Comparison of ENCODE assay signal across 14 mouse cellular contexts in the genomic region with DNA sequence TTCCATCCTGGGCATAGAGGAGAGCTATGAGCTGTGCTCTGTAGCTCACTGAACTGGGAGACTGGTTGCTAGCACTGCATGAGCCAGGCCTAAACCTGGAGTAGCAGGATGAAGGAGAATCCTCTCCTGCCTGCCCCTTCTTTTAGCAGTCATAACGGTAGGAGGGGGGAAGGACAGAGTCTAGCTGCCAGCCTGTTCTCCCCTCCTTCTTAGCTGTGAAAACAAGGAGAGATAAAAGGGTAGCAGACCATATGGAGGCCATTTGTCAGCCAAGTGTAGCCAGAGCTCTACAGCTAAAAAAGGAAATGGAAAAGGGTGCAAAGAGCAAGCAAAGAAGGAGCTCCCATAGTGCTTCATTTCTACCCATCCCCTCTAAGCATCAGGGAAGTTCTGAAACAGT.
A peak's percentile ranks its signal among the peaks of the same experiment; 100 is the strongest.
DNase-seq lines count a peak whose midpoint lies in the region; ATAC-seq and TF ChIP-seq lines count a peak whose summit lies in the region.
"Had no signal": no experiment of that assay in that cellular context is flagged by ENCODE, and none has a peak within 500 bp of the region (broad histone marks: within the 10 kb centered on the region; RNA-seq: fewer than 3 reads in every experiment).

No protein-coding gene starts in this region.

- H3K4me3 ChIP-seq in heart, adult 2 months: no peak overlapping the region
- peak overlapping the region; percentile 30 for H3K4me3 ChIP-seq in megakaryocyte, embryonic 14.5 days (replicated peaks)
- H3K4me3 ChIP-seq in heart, postnatal 0 days (ENCODE audit: low read depth, low read length): no peak overlapping the region
- H3K4me3 ChIP-seq: embryonic facial prominence, embryonic 12.5 days; limb, embryonic 12.5 days had no signal

- H3K36me3 ChIP-seq in heart, adult 2 months (ENCODE audit: control insufficient read depth, insufficient read depth, low read length): peaks cover 43% of the 10 kb centered on the region
- H3K36me3 ChIP-seq in megakaryocyte, embryonic 14.5 days (replicated peaks; ENCODE audit: low read length): peaks cover 56% of the 10 kb centered on the region
- H3K36me3 ChIP-seq in heart, postnatal 0 days (replicated peaks; ENCODE audit: control insufficient read depth, insufficient read depth, low read length): peaks cover 3% of the 10 kb centered on the region; the same call in 1 of the 2 replicates

- peak overlapping the region; percentile 51; the same call in 1 of the 2 replicates for H3K27ac ChIP-seq in heart, adult 2 months
- H3K27ac ChIP-seq in heart, postnatal 0 days (ENCODE audit: low read depth): peak overlapping the region; percentile 54
- H3K27ac ChIP-seq: embryonic facial prominence, embryonic 12.5 days; limb, embryonic 12.5 days had no signal

- TF ChIP-seq EP300 in heart, adult 2 months (IDR thresholded peaks at IDR 0.05; ENCODE audit: insufficient read depth, low read depth, low read length): no peak
- no peak for TF ChIP-seq EP300 in heart, postnatal 0 days (IDR thresholded peaks at IDR 0.05; ENCODE audit: low read depth)

- no peak for TF ChIP-seq CTCF in heart, adult 2 months (IDR thresholded peaks at IDR 0.05)
- no peak for TF ChIP-seq CTCF in heart, postnatal 0 days (IDR thresholded peaks at IDR 0.05; ENCODE audit: low read depth)

- DNase-seq in heart, adult 2 months: no peak
- DNase-seq in heart, adult 9 months (ENCODE audit: low spot score in 2 of 2): no peak
- DNase-seq in cerebellum, adult 9-11 months: peak; percentile 88
- DNase-seq in heart, postnatal 0 days (ENCODE audit: low spot score): no peak
- DNase-seq in MN1 (ENCODE audit: low spot score): no peak
- DNase-seq in urinary bladder, postnatal 4 days (ENCODE audit: low spot score in 2 of 2): no peak
- DNase-seq: adrenal gland, postnatal 25 days had no signal

- peaks cover 6% of the 10 kb centered on the region for H3K79me2 ChIP-seq in heart, adult 2 months (replicated peaks; ENCODE audit: control insufficient read depth, insufficient read depth, low read length)

- no peaks in the 10 kb centered on the region for H3K27me3 ChIP-seq in heart, adult 2 months (ENCODE audit: control insufficient read depth, insufficient read depth, low read length)
- H3K27me3 ChIP-seq in megakaryocyte, embryonic 14.5 days (replicated peaks): no peaks in the 10 kb centered on the region
- no peaks in the 10 kb centered on the region for H3K27me3 ChIP-seq in heart, postnatal 0 days (ENCODE audit: control insufficient read depth, insufficient read depth, low read length)
- H3K27me3 ChIP-seq: embryonic facial prominence, embryonic 12.5 days; limb, embryonic 12.5 days; Patski had no signal

- 15% methylated on average over 1 of the region's 1 CpGs for WGBS in heart, adult 2 months
- 7% methylated on average over 1 of the region's 1 CpGs for WGBS in heart, postnatal 0 days

- no peak overlapping the region for H3K4me2 ChIP-seq in heart, postnatal 0 days (ENCODE audit: low read depth, low read length)
- H3K4me2 ChIP-seq: embryonic facial prominence, embryonic 12.5 days; limb, embryonic 12.5 days had no signal

- no peak for TF ChIP-seq POLR2A in heart, adult 2 months (IDR thresholded peaks at IDR 0.05; ENCODE audit: insufficient read depth, low read depth, low read length)

- intact Hi-C loops in heart, adult 2 months (cut with DNase I): no loop called here

- H3K9ac ChIP-seq in heart, adult 2 months (ENCODE audit: low read depth, low read length): no peak overlapping the region
- no peak overlapping the region for H3K9ac ChIP-seq in heart, postnatal 0 days (replicated peaks; ENCODE audit: low read depth, low read length)
- H3K9ac ChIP-seq: embryonic facial prominence, embryonic 12.5 days; limb, embryonic 12.5 days had no signal

- peaks cover 20% of the 10 kb centered on the region for H3K4me1 ChIP-seq in heart, adult 2 months (ENCODE audit: control insufficient read depth, insufficient read depth, low read length)
- H3K4me1 ChIP-seq in megakaryocyte, embryonic 14.5 days: peaks cover 74% of the 10 kb centered on the region
- peaks cover 32% of the 10 kb centered on the region for H3K4me1 ChIP-seq in heart, postnatal 0 days (ENCODE audit: control insufficient read depth, insufficient read depth)

- ATAC-seq in megakaryocyte, adult 5-6 weeks (ENCODE audit: poor library complexity, severe bottlenecking): no peak
- peak; percentile 53; the same call in 1 of the 2 replicates for ATAC-seq in heart, postnatal 0 days (ENCODE audit: insufficient read depth, low read depth)
- ATAC-seq: intestine, postnatal 0 days; lung, postnatal 0 days; Patski had no signal

- H3K9me3 ChIP-seq in megakaryocyte, embryonic 14.5 days: no peaks in the 10 kb centered on the region
- H3K9me3 ChIP-seq in heart, postnatal 0 days (replicated peaks; ENCODE audit: control insufficient read depth, low read length): no peaks in the 10 kb centered on the region
- H3K9me3 ChIP-seq: embryonic facial prominence, embryonic 12.5 days; limb, embryonic 12.5 days had no signal
